Mouse (Mus musculus): ENCODE measurements at regions not wholly inside any gene's neighbourhood (a gene's known extent, or its start where the extent isn't known, plus 50 kb on each side); places are given as distances from the start of the nearest gene placed in this dataset.

- Histone ChIP-seq H3K27ac (ENCODE audit: low read length) (no peak overlapping the region), H3K9ac (ENCODE audit: low read depth, low read length) (no peak overlapping the region), H3K27me3 (ENCODE audit: control insufficient read depth, insufficient read depth, low read depth, low read length) (no peaks in the 10 kb centered on the region), H3K9me3 (replicated peaks; ENCODE audit: control insufficient read depth, low read length, poor library complexity, severe bottlenecking) (no peaks in the 10 kb centered on the region), H3K4me2 (ENCODE audit: low read length) (no peak overlapping the region), H3K4me1 (ENCODE audit: control insufficient read depth, insufficient read depth, low read length) (no peaks in the 10 kb centered on the region), H3K36me3 (ENCODE audit: control insufficient read depth, insufficient read depth, low read length) (no peaks in the 10 kb centered on the region), H3K4me3 (ENCODE audit: low read depth, low read length) (no peak overlapping the region)
- peak; percentile 62; the same call in 1 of the 2 replicates for ATAC-seq
- WGBS: 87% methylated on average over 10 of the region's 10 CpGs
These were observed 679.9 kb downstream of the Dach1 start for GRCm38 (mm10) chr14:97489427-97490347.

GRCm38 (mm10) chr14:97478236-97478635, 691.3 kb downstream of the Dach1 start:
- Histone ChIP-seq H3K4me2 (ENCODE audit: low read length) (no peak overlapping the region), H3K27me3 (ENCODE audit: control insufficient read depth, insufficient read depth, low read depth, low read length) (no peaks in the 10 kb centered on the region), H3K9ac (ENCODE audit: low read depth, low read length) (no peak overlapping the region), H3K4me1 (ENCODE audit: control insufficient read depth, insufficient read depth, low read length) (no peaks in the 10 kb centered on the region), H3K36me3 (ENCODE audit: control insufficient read depth, insufficient read depth, low read length) (no peaks in the 10 kb centered on the region), H3K4me3 (ENCODE audit: low read depth, low read length) (no peak overlapping the region), H3K9me3 (replicated peaks; ENCODE audit: control insufficient read depth, low read length, poor library complexity, severe bottlenecking) (no peaks in the 10 kb centered on the region), H3K27ac (ENCODE audit: low read length) (no peak overlapping the region)
- 81% methylated on average over 5 of the region's 5 CpGs for WGBS
- ATAC-seq: no peak

- no peak for ATAC-seq
- Histone ChIP-seq H3K4me1 (ENCODE audit: control insufficient read depth, insufficient read depth, low read length) (no peaks in the 10 kb centered on the region), H3K4me2 (ENCODE audit: low read length) (no peak overlapping the region), H3K36me3 (ENCODE audit: control insufficient read depth, insufficient read depth, low read length) (no peaks in the 10 kb centered on the region), H3K27ac (ENCODE audit: low read length) (no peak overlapping the region), H3K27me3 (ENCODE audit: control insufficient read depth, insufficient read depth, low read depth, low read length) (no peaks in the 10 kb centered on the region), H3K9ac (ENCODE audit: low read depth, low read length) (no peak overlapping the region), H3K9me3 (replicated peaks; ENCODE audit: control insufficient read depth, low read length, poor library complexity, severe bottlenecking) (no peaks in the 10 kb centered on the region), H3K4me3 (ENCODE audit: low read depth, low read length) (no peak overlapping the region)
- 72% methylated on average over 7 of the region's 7 CpGs for WGBS
These were observed 718.9 kb downstream of the Dach1 start for GRCm38 (mm10) chr14:97450525-97451235.

- H3K36me3 ChIP-seq (ENCODE audit: control insufficient read depth, insufficient read depth, low read length): no peaks in the 10 kb centered on the region
- 78% methylated on average over 2 of the region's 2 CpGs for WGBS
- no peak for ATAC-seq
- no peak overlapping the region for H3K4me2 ChIP-seq (ENCODE audit: low read length)
- no peak overlapping the region for H3K27ac ChIP-seq (ENCODE audit: low read length)
- no peaks in the 10 kb centered on the region for H3K4me1 ChIP-seq (ENCODE audit: control insufficient read depth, insufficient read depth, low read length)
- H3K9me3 ChIP-seq (replicated peaks; ENCODE audit: control insufficient read depth, low read length, poor library complexity, severe bottlenecking): no peaks in the 10 kb centered on the region
- H3K9ac ChIP-seq (ENCODE audit: low read depth, low read length): no peak overlapping the region
- H3K27me3 ChIP-seq (ENCODE audit: control insufficient read depth, insufficient read depth, low read depth, low read length): no peaks in the 10 kb centered on the region
- H3K4me3 ChIP-seq (ENCODE audit: low read depth, low read length): no peak overlapping the region
These were observed 720.9 kb downstream of the Dach1 start for GRCm38 (mm10) chr14:97448617-97449016.

- no peak overlapping the region for H3K9ac ChIP-seq (ENCODE audit: low read depth, low read length)
- 100% methylated on average over 1 of the region's 1 CpGs for WGBS
- no peak overlapping the region for H3K27ac ChIP-seq (ENCODE audit: low read length)
- H3K36me3 ChIP-seq (ENCODE audit: control insufficient read depth, insufficient read depth, low read length): no peaks in the 10 kb centered on the region
- H3K4me2 ChIP-seq (ENCODE audit: low read length): no peak overlapping the region
- no peaks in the 10 kb centered on the region for H3K9me3 ChIP-seq (replicated peaks; ENCODE audit: control insufficient read depth, low read length, poor library complexity, severe bottlenecking)
- H3K27me3 ChIP-seq (ENCODE audit: control insufficient read depth, insufficient read depth, low read depth, low read length): no peaks in the 10 kb centered on the region
- H3K4me3 ChIP-seq (ENCODE audit: low read depth, low read length): no peak overlapping the region
- no peak for ATAC-seq
- H3K4me1 ChIP-seq (ENCODE audit: control insufficient read depth, insufficient read depth, low read length): no peaks in the 10 kb centered on the region
These were observed 722.8 kb downstream of the Dach1 start for GRCm38 (mm10) chr14:97446793-97447192.

GRCm38 (mm10) chr14:97440326-97440725, 729.2 kb downstream of the Dach1 start:
- Histone ChIP-seq H3K9ac (ENCODE audit: low read depth, low read length) (no peak overlapping the region), H3K36me3 (ENCODE audit: control insufficient read depth, insufficient read depth, low read length) (no peaks in the 10 kb centered on the region), H3K9me3 (replicated peaks; ENCODE audit: control insufficient read depth, low read length, poor library complexity, severe bottlenecking) (no peaks in the 10 kb centered on the region), H3K4me2 (ENCODE audit: low read length) (no peak overlapping the region), H3K4me1 (ENCODE audit: control insufficient read depth, insufficient read depth, low read length) (no peaks in the 10 kb centered on the region), H3K27ac (ENCODE audit: low read length) (no peak overlapping the region), H3K27me3 (ENCODE audit: control insufficient read depth, insufficient read depth, low read depth, low read length) (no peaks in the 10 kb centered on the region), H3K4me3 (ENCODE audit: low read depth, low read length) (no peak overlapping the region)
- ATAC-seq: no peak
- 78% methylated on average over 6 of the region's 6 CpGs for WGBS

- Histone ChIP-seq H3K9ac (ENCODE audit: low read depth, low read length) (no peak overlapping the region), H3K4me3 (ENCODE audit: low read depth, low read length) (no peak overlapping the region), H3K4me2 (ENCODE audit: low read length) (no peak overlapping the region), H3K27me3 (ENCODE audit: control insufficient read depth, insufficient read depth, low read depth, low read length) (no peaks in the 10 kb centered on the region), H3K27ac (ENCODE audit: low read length) (no peak overlapping the region), H3K9me3 (replicated peaks; ENCODE audit: control insufficient read depth, low read length, poor library complexity, severe bottlenecking) (no peaks in the 10 kb centered on the region), H3K36me3 (ENCODE audit: control insufficient read depth, insufficient read depth, low read length) (no peaks in the 10 kb centered on the region), H3K4me1 (ENCODE audit: control insufficient read depth, insufficient read depth, low read length) (no peaks in the 10 kb centered on the region)
- no peak for ATAC-seq
- 58% methylated on average over 4 of the region's 4 CpGs for WGBS
These were observed 733.9 kb downstream of the Dach1 start for GRCm38 (mm10) chr14:97435453-97436233.

DNA sequence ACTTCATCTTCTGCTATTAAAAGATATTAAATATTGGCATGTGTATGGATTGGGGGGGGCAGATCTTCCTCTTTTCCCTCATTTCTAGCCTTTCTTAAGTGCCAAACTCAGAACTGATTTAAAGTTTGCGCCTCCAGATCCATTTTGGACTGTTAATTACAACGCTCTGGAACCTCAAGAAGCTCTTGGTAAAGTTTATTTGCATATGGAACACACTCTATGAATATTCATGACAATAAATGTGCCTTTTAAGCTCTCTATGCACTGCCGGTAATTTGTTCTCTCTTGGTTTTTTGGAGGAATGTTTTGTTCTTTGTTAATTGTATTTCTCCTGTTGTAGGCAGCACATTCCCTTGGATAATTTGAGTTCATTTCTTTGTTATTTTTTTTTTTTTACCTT, 738.3 kb downstream of the Dach1 start:
- Histone ChIP-seq H3K9ac (ENCODE audit: low read depth, low read length) (no peak overlapping the region), H3K9me3 (replicated peaks; ENCODE audit: control insufficient read depth, low read length, poor library complexity, severe bottlenecking) (no peaks in the 10 kb centered on the region), H3K4me1 (ENCODE audit: control insufficient read depth, insufficient read depth, low read length) (no peaks in the 10 kb centered on the region), H3K27ac (ENCODE audit: low read length) (no peak overlapping the region), H3K4me3 (ENCODE audit: low read depth, low read length) (no peak overlapping the region), H3K36me3 (ENCODE audit: control insufficient read depth, insufficient read depth, low read length) (no peaks in the 10 kb centered on the region), H3K4me2 (ENCODE audit: low read length) (no peak overlapping the region), H3K27me3 (ENCODE audit: control insufficient read depth, insufficient read depth, low read depth, low read length) (no peaks in the 10 kb centered on the region)
- no peak for ATAC-seq
- 82% methylated on average over 3 of the region's 3 CpGs for WGBS
